Mouse (Mus musculus) midbrain, embryonic 14.5 days (tissue): ENCODE measurements around the gene Rwdd4a. TPM values are rescaled to one million over a fixed set of nuclear protein-coding genes. Genes with fewer than 3 reads are reported as not detected.

Experiments used
- ATAC-seq: fragments of 200-750 bp; cut with Nextera tagmentation; 2 replicates; pipeline ENCODE4 v1.8.0; 2017; ENCODE audit warnings: moderate number of reproducible peaks, moderate library complexity; ENCODE audit not compliant: low FRiP score, low TSS enrichment
- DNase-seq: peaks from one replicate; pipeline ENCODE4 v3.0.0-alpha.2; 2015
- H3K27ac ChIP-seq: fragments of 300-500 bp; sonication (generic); replicated peaks from 2 replicates; pipeline ENCODE4 v1.5.1; 2014; ENCODE audit warnings: mild to moderate bottlenecking, low read depth, low read length, moderate library complexity
- H3K27me3 ChIP-seq: fragments of 300-500 bp; sonication (generic); 2 replicates; pipeline ENCODE4 v1.6.1; 2014; ENCODE audit warnings: low read length, control low read depth, mixed read lengths; ENCODE audit not compliant: control insufficient read depth, insufficient read depth
- H3K36me3 ChIP-seq: fragments of 300-500 bp; sonication (generic); 2 replicates; pipeline ENCODE4 v1.6.1; 2014; ENCODE audit warnings: low read length, control low read depth; ENCODE audit not compliant: control insufficient read depth, insufficient read depth
- H3K4me1 ChIP-seq: fragments of 300-500 bp; sonication (generic); 2 replicates; pipeline ENCODE4 v1.6.1; 2014; ENCODE audit warnings: mild to moderate bottlenecking, antibody characterized with exemption, low read length, control low read depth; ENCODE audit not compliant: control insufficient read depth, insufficient read depth
- H3K4me2 ChIP-seq: fragments of 300-500 bp; sonication (generic); 2 replicates; pipeline ENCODE4 v1.6.1; 2014; ENCODE audit warnings: mild to moderate bottlenecking, low read length, moderate library complexity
- H3K4me3 ChIP-seq: fragments of 300-500 bp; sonication (generic); replicated peaks from 2 replicates; pipeline ENCODE4 v1.5.1; 2014; ENCODE audit warnings: low read depth, low read length
- H3K9ac ChIP-seq: fragments of 300-500 bp; sonication (generic); replicated peaks from 2 replicates; pipeline ENCODE4 v1.6.1; 2014; ENCODE audit warnings: mild to moderate bottlenecking, low read length, moderate library complexity
- H3K9me3 ChIP-seq: fragments of 300-500 bp; sonication (generic); 2 replicates; pipeline ENCODE4 v1.6.1; 2016; ENCODE audit warnings: low read length, control low read depth, mixed read lengths; ENCODE audit not compliant: control insufficient read depth
- WGBS: fragments of 180-500 bp; shearing (Covaris S2); extraction: QIAGEN DNeasy Blood & Tissue Kit; methylation state at CpG from one replicate; pipeline ENCODE4 v1.1.7; 2014; 5-methylcytosine and 5-hydroxymethylcytosine counted together
- polyA plus RNA-seq: library from polyadenylated mRNA; unstranded; fragments of >200 nt; fragmentation: Nextera tagmentation; extraction: Ambion mirVana; gene quantifications from 2 replicates; pipeline ENCODE4 v1.2.1, GENCODE M21; 2014

Gene Rwdd4a
- polyA plus RNA-seq = 33.4 and 44.2 TPM in 2 replicates

GRCm38 (mm10) chr8:47533344-47534125 lies at the start of gene Rwdd4a, which contains the start of gene Trappc11:
TSS of gene Rwdd4a (plus strand) at chr8:47533664.
TSS of gene Trappc11 (minus strand) at chr8:47533470.
- Histone ChIP-seq H3K27ac (peak within 1 kb of the TSS; percentile 85), H3K27me3 (no peaks in the 10 kb centered on the region), H3K9me3 (no peaks in the 10 kb centered on the region), H3K36me3 (peaks cover 26% of the 10 kb centered on the region), H3K4me1 (peaks cover 16% of the 10 kb centered on the region), H3K4me3 (peak within 1 kb of the TSS; percentile 67), H3K4me2 (peak within 1 kb of the TSS; percentile 78), H3K9ac (peak within 1 kb of the TSS; percentile 81)
- ATAC-seq (peak; percentile 100), DNase-seq (peak; percentile 97)
- WGBS = under 1% methylated on average over 65 of the region's 65 CpGs

GRCm38 (mm10) chr8:47487231-47487630 lies 46.2 kb upstream of the Rwdd4a start:
- 94% methylated on average over 3 of the region's 3 CpGs for WGBS
- no peak overlapping the region for H3K9ac ChIP-seq
- H3K36me3 ChIP-seq = peaks cover 30% of the 10 kb centered on the region
- H3K4me3 ChIP-seq = no peak overlapping the region
- no peaks in the 10 kb centered on the region for H3K4me1 ChIP-seq
- no peak overlapping the region for H3K4me2 ChIP-seq
- DNase-seq (no peak), ATAC-seq (no peak)
- H3K9me3 ChIP-seq = no peaks in the 10 kb centered on the region
- H3K27me3 ChIP-seq = no peaks in the 10 kb centered on the region
- no peak overlapping the region for H3K27ac ChIP-seq

GRCm38 (mm10) chr8:47493106-47493505 lies 40.4 kb upstream of the Rwdd4a start:
- Histone ChIP-seq H3K4me1 (no peaks in the 10 kb centered on the region), H3K27ac (no peak overlapping the region), H3K9me3 (no peaks in the 10 kb centered on the region), H3K4me2 (no peak overlapping the region), H3K36me3 (peaks cover 81% of the 10 kb centered on the region), H3K27me3 (no peaks in the 10 kb centered on the region), H3K4me3 (no peak overlapping the region), H3K9ac (no peak overlapping the region)
- 97% methylated on average over 12 of the region's 12 CpGs for WGBS
- no peak for ATAC-seq
- no peak for DNase-seq

- Histone ChIP-seq H3K4me2 (no peak overlapping the region), H3K4me1 (no peaks in the 10 kb centered on the region), H3K27ac (no peak overlapping the region), H3K36me3 (peaks cover 92% of the 10 kb centered on the region), H3K4me3 (no peak overlapping the region), H3K9me3 (no peaks in the 10 kb centered on the region), H3K27me3 (no peaks in the 10 kb centered on the region), H3K9ac (no peak overlapping the region)
- no peak for ATAC-seq
- 94% methylated on average over 12 of the region's 12 CpGs for WGBS
- no peak for DNase-seq
Measured at GRCm38 (mm10) chr8:47494602-47495153, 38.8 kb upstream of the Rwdd4a start.

GRCm38 (mm10) chr8:47495428-47495827 lies 38.0 kb upstream of the Rwdd4a start:
- Histone ChIP-seq H3K9ac (no peak overlapping the region), H3K27ac (no peak overlapping the region), H3K4me3 (no peak overlapping the region), H3K27me3 (no peaks in the 10 kb centered on the region), H3K4me1 (no peaks in the 10 kb centered on the region), H3K4me2 (no peak overlapping the region), H3K36me3 (peaks cover 94% of the 10 kb centered on the region), H3K9me3 (no peaks in the 10 kb centered on the region)
- WGBS = 92% methylated on average over 6 of the region's 6 CpGs
- no peak for DNase-seq
- ATAC-seq = no peak

GRCm38 (mm10) chr8:47501994-47502393 lies 31.5 kb upstream of the Rwdd4a start:
- Histone ChIP-seq H3K27ac (no peak overlapping the region), H3K9me3 (no peaks in the 10 kb centered on the region), H3K27me3 (no peaks in the 10 kb centered on the region), H3K4me1 (no peaks in the 10 kb centered on the region), H3K9ac (no peak overlapping the region), H3K36me3 (peaks cover 94% of the 10 kb centered on the region), H3K4me3 (no peak overlapping the region), H3K4me2 (no peak overlapping the region)
- no peak for DNase-seq
- ATAC-seq = no peak
- 74% methylated on average over 2 of the region's 2 CpGs for WGBS

GRCm38 (mm10) chr8:47502546-47502945 lies 30.9 kb upstream of the Rwdd4a start:
- Histone ChIP-seq H3K27ac (no peak overlapping the region), H3K4me1 (no peaks in the 10 kb centered on the region), H3K36me3 (peaks cover 93% of the 10 kb centered on the region), H3K27me3 (no peaks in the 10 kb centered on the region), H3K9me3 (no peaks in the 10 kb centered on the region), H3K4me3 (no peak overlapping the region), H3K4me2 (no peak overlapping the region), H3K9ac (no peak overlapping the region)
- 96% methylated on average over 13 of the region's 13 CpGs for WGBS
- ATAC-seq (no peak), DNase-seq (no peak)

- 80% methylated on average over 12 of the region's 12 CpGs for WGBS
- Histone ChIP-seq H3K27me3 (no peaks in the 10 kb centered on the region), H3K27ac (no peak overlapping the region), H3K36me3 (peaks cover 89% of the 10 kb centered on the region), H3K9me3 (no peaks in the 10 kb centered on the region), H3K4me2 (no peak overlapping the region), H3K4me1 (no peaks in the 10 kb centered on the region), H3K9ac (no peak overlapping the region), H3K4me3 (no peak overlapping the region)
- DNase-seq (no peak), ATAC-seq (no peak)
Measured at GRCm38 (mm10) chr8:47505431-47505830, 28.0 kb upstream of the Rwdd4a start.

GRCm38 (mm10) chr8:47510930-47511329 lies 22.5 kb upstream of the Rwdd4a start:
- H3K36me3 ChIP-seq = peaks cover 84% of the 10 kb centered on the region
- H3K4me1 ChIP-seq = no peaks in the 10 kb centered on the region
- no peak overlapping the region for H3K4me3 ChIP-seq
- no peaks in the 10 kb centered on the region for H3K9me3 ChIP-seq
- no peak overlapping the region for H3K27ac ChIP-seq
- no peak overlapping the region for H3K9ac ChIP-seq
- 94% methylated on average over 9 of the region's 9 CpGs for WGBS
- DNase-seq (no peak), ATAC-seq (no peak)
- H3K27me3 ChIP-seq = no peaks in the 10 kb centered on the region
- no peak overlapping the region for H3K4me2 ChIP-seq
